Mouse (Mus musculus): ENCODE data around the gene Rhot1. TPM values are rescaled to one million over a fixed set of nuclear protein-coding genes. Genes with fewer than 3 reads are reported as not detected.

Rhot1 gene
- polyA plus RNA-seq, 1 experiment: 15.5 TPM

DNA sequence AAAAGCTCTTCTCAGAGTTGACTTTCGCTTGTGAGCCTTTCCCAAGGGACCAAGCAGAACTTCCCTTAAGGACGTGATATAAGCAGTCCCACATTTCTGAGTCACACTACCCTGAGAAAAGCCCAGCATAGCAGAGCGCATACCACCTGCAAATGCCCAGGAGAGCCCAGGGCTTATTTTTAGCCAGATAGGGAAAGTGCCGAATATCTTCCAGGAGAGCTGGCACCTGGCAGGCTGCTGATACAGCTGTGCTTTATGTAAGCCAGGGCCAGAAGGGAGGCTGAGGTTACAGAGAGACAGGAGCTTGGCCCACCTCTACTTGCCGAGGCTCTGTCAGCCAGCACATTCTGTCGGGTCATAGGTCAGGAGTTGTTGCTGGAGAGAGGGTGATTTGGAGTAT, 75.8 kb downstream of the Rhot1 start:
- no peak for TF ChIP-seq CTCF (IDR thresholded peaks at IDR 0.05; ENCODE audit: control insufficient read depth, insufficient read depth, low read length)
- no peak for TF ChIP-seq POLR2A (IDR thresholded peaks at IDR 0.05; ENCODE audit: borderline replicate concordance, control insufficient read depth, low read depth, low read length)
- WGBS: 65% methylated on average over 6 of the region's 6 CpGs
- Histone ChIP-seq H3K4me1 (ENCODE audit: control insufficient read depth, insufficient read depth, low read length) (no peaks in the 10 kb centered on the region), H3K4me3 (replicated peaks; ENCODE audit: control insufficient read depth, low read depth, low read length) (no peak overlapping the region), H3K27ac (ENCODE audit: control insufficient read depth, insufficient read depth, low read depth, low read length, poor library complexity) (no peak overlapping the region)

DNA sequence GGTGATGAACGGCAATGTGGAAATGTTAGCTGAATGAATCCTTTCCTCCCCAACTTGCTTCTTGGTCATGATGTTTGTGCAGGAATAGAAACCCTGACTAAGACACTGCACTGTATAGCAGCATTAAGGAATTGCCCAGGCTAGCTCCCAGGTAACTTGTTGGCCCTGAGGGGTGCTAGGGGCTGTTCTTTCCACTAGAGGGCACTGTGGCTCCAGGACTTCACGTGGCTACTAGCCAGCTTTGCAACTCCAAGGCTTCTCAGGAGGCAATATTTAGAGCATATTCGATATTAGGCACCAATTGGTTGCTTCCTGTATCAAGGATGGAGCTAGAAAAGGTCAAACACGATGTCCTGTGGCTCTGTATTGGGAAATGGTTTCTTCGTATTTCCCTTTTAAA, 78.3 kb downstream of the Rhot1 start:
- Histone ChIP-seq H3K27ac (ENCODE audit: control insufficient read depth, insufficient read depth, low read depth, low read length, poor library complexity) (no peak overlapping the region), H3K4me1 (ENCODE audit: control insufficient read depth, insufficient read depth, low read length) (no peaks in the 10 kb centered on the region), H3K4me3 (replicated peaks; ENCODE audit: control insufficient read depth, low read depth, low read length) (no peak overlapping the region)
- TF ChIP-seq CTCF (IDR thresholded peaks at IDR 0.05; ENCODE audit: control insufficient read depth, insufficient read depth, low read length) (peak; percentile 84), POLR2A (IDR thresholded peaks at IDR 0.05; ENCODE audit: borderline replicate concordance, control insufficient read depth, low read depth, low read length) (no peak)
- WGBS: 10% methylated on average over 5 of the region's 5 CpGs

DNA sequence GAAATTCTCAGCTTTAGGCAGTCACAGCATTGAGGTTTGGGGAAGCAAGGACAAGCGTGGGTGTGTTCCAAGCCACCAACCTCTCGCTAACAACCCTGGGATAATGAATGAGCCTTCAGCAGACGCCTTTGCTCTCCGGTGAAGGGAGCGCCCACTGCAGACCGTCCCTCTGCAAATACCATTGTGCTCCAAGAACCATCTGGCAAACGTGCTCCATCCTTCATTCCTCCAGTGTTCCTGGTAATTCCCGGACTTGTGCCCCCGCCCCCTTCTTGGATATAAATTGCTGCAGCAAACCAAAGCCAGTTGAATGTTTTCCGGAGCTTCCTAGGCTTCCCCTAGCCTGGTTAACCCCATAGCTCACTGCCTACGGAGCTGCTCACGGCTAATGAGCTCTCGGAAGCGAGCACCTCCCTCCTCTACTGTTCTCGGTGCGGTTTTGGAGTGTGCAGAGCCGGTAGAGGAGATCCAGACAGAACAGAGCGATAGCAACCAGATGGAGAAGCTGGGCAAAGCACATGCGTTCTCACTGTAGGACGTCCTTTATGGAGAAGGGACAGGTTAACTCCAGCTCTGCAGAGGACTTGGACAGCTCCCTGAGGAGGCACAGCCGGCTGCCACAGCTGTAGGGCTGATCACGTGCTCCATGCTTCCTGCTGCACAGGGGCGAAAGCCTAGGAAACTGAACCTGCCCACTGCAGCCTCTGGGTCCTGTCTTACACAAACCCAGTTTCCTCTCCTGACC, 81.1 kb downstream of the Rhot1 start:
- H3K4me1 ChIP-seq (ENCODE audit: control insufficient read depth, insufficient read depth, low read length): no peaks in the 10 kb centered on the region
- H3K4me3 ChIP-seq (replicated peaks; ENCODE audit: control insufficient read depth, low read depth, low read length): no peak overlapping the region
- 2% methylated on average over 23 of the region's 23 CpGs for WGBS
- H3K27ac ChIP-seq (ENCODE audit: control insufficient read depth, insufficient read depth, low read depth, low read length, poor library complexity): no peak overlapping the region
- TF ChIP-seq CTCF (IDR thresholded peaks at IDR 0.05; ENCODE audit: control insufficient read depth, insufficient read depth, low read length) (no peak), POLR2A (IDR thresholded peaks at IDR 0.05; ENCODE audit: borderline replicate concordance, control insufficient read depth, low read depth, low read length) (no peak)

DNA sequence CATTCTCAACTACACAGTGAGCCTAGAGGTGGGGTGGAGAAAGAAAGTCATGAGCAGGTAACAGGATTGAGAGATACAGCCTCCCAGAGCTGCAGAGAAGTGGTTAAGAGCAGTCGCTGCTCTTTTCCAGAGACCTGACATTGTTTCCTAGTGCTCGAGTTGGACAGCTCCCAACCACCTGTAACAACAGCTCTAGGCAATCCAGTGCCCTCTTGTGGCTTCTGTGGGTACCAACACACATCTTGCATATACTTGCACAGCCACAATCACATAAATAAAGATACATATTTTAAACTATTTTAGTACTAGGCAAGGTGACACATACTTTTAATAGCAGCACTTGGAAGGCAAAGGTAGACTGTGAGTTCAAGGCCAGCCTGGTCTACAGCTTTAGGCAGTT, 82.2 kb downstream of the Rhot1 start:
- H3K27ac ChIP-seq (ENCODE audit: control insufficient read depth, insufficient read depth, low read depth, low read length, poor library complexity): no peak overlapping the region
- H3K4me1 ChIP-seq (ENCODE audit: control insufficient read depth, insufficient read depth, low read length): no peaks in the 10 kb centered on the region
- no peak overlapping the region for H3K4me3 ChIP-seq (replicated peaks; ENCODE audit: control insufficient read depth, low read depth, low read length)
- 79% methylated on average over 2 of the region's 2 CpGs for WGBS
- TF ChIP-seq CTCF (IDR thresholded peaks at IDR 0.05; ENCODE audit: control insufficient read depth, insufficient read depth, low read length) (no peak), POLR2A (IDR thresholded peaks at IDR 0.05; ENCODE audit: borderline replicate concordance, control insufficient read depth, low read depth, low read length) (no peak)

DNA sequence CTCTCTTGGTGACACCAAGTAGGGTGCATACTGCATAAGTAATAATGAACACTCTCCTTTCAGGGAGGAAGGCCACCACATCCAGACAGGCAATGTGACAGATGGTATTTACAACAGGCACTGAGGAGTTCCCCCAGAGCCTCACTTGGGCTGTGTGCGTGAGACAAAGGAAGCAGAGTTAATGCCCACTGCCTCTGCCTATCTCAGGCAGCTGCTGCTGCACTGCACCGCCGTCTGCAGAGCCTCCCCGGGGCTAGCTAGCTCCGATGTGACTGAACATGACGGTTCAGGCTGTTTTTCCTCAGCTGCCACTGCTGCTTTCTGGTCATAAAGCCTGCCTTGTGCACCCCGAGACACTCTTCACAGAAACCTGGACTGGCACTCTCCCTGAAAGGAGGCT, 83.6 kb downstream of the Rhot1 start:
- Histone ChIP-seq H3K27ac (ENCODE audit: control insufficient read depth, insufficient read depth, low read depth, low read length, poor library complexity) (no peak overlapping the region), H3K4me3 (replicated peaks; ENCODE audit: control insufficient read depth, low read depth, low read length) (no peak overlapping the region), H3K4me1 (ENCODE audit: control insufficient read depth, insufficient read depth, low read length) (no peaks in the 10 kb centered on the region)
- TF ChIP-seq CTCF (IDR thresholded peaks at IDR 0.05; ENCODE audit: control insufficient read depth, insufficient read depth, low read length): no peak
- no peak for TF ChIP-seq POLR2A (IDR thresholded peaks at IDR 0.05; ENCODE audit: borderline replicate concordance, control insufficient read depth, low read depth, low read length)
- 71% methylated on average over 7 of the region's 7 CpGs for WGBS

DNA sequence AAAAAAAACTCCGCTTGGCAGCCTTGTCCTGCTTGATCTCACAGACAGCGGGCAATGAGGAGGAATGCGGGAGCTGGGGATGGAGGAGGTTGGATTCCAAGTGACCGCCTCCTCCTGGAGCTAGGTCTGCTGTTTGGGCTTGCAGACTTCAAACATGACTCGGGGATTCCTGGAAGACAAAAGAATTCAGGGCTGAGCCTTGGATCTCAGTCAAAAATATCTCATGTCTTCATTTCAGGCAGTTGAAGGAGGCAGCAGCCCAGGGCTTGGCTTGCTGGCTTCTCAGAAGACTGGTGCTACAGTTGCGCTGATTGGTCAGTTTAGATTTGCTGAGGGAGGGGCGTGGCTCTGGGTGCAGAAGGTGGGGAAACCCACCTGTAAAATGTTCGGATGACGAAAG, 86.2 kb downstream of the Rhot1 start:
- 70% methylated on average over 9 of the region's 9 CpGs for WGBS
- no peaks in the 10 kb centered on the region for H3K4me1 ChIP-seq (ENCODE audit: control insufficient read depth, insufficient read depth, low read length)
- H3K4me3 ChIP-seq (replicated peaks; ENCODE audit: control insufficient read depth, low read depth, low read length): no peak overlapping the region
- no peak overlapping the region for H3K27ac ChIP-seq (ENCODE audit: control insufficient read depth, insufficient read depth, low read depth, low read length, poor library complexity)
- TF ChIP-seq POLR2A (IDR thresholded peaks at IDR 0.05; ENCODE audit: borderline replicate concordance, control insufficient read depth, low read depth, low read length): no peak
- TF ChIP-seq CTCF (IDR thresholded peaks at IDR 0.05; ENCODE audit: control insufficient read depth, insufficient read depth, low read length): no peak

DNA sequence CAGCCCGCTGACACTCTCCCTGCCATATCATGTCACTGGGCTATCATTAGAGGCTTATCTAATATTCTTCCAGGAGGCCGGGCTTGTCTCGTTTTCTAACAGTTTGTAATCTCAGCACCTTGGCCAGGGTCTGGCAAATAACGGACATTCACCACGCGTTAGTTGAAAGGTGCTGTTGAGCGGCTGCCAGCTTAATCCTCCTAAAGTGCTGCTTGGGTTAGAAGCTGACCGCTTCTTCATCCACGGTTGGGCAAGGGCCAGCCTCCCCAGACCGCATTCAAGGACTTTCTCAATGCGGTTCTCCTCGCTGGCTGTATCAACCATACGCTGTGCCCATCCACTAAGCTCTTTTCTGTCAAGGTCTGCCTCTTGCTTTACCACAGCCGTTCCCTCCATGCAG, 87.0 kb downstream of the Rhot1 start:
- TF ChIP-seq POLR2A (IDR thresholded peaks at IDR 0.05; ENCODE audit: borderline replicate concordance, control insufficient read depth, low read depth, low read length): no peak
- no peak for TF ChIP-seq CTCF (IDR thresholded peaks at IDR 0.05; ENCODE audit: control insufficient read depth, insufficient read depth, low read length)
- no peak overlapping the region for H3K27ac ChIP-seq (ENCODE audit: control insufficient read depth, insufficient read depth, low read depth, low read length, poor library complexity)
- WGBS: 45% methylated on average over 14 of the region's 14 CpGs
- H3K4me1 ChIP-seq (ENCODE audit: control insufficient read depth, insufficient read depth, low read length): no peaks in the 10 kb centered on the region
- no peak overlapping the region for H3K4me3 ChIP-seq (replicated peaks; ENCODE audit: control insufficient read depth, low read depth, low read length)

DNA sequence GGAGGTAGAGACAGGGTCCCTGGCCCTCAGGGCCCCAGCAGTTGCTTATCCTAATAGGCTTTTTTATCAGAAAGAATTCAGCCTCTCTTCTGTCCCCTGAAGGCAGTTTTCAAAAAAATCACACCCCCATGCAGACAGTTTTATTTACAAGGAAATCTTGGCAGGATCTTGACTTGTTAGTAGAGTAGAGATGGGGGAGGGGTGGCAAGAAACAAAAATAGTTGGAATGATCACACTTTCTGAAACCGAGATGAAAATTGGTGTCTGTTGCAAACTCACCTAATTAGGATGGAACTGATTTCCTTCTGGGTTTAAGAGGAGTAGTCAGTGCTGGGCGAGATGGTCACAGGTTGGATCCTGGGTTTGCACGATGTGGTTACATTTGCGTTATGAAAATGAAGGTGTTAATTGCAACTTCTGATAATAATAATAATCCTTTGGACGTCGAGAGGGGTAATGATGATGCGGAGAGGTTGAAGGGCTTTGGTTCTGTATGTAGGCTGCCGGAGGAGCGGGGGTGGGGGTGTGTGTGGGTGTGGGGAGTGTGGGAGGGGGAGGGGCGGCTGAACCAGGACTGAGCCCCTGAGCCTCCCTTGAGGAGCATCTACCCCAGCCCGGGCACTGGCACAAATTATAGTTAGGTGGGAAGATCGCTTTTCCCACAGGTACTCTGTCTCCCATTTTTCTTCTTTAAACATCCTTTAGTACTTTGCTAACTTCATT, 90.9 kb downstream of the Rhot1 start:
- TF ChIP-seq POLR2A (IDR thresholded peaks at IDR 0.05; ENCODE audit: borderline replicate concordance, control insufficient read depth, low read depth, low read length) (no peak), CTCF (IDR thresholded peaks at IDR 0.05; ENCODE audit: control insufficient read depth, insufficient read depth, low read length) (no peak)
- Histone ChIP-seq H3K4me1 (ENCODE audit: control insufficient read depth, insufficient read depth, low read length) (no peaks in the 10 kb centered on the region; the same call in 1 of the 2 replicates), H3K27ac (ENCODE audit: control insufficient read depth, insufficient read depth, low read depth, low read length, poor library complexity) (no peak overlapping the region), H3K4me3 (replicated peaks; ENCODE audit: control insufficient read depth, low read depth, low read length) (no peak overlapping the region)
- 24% methylated on average over 12 of the region's 12 CpGs for WGBS

Data from bone marrow, adult 2 months (tissue).